Mouse (Mus musculus) spleen, adult 10 weeks (tissue): Measurements from ENCODE around the gene Olfr139. TPM values are rescaled to one million over a fixed set of nuclear protein-coding genes. Genes with fewer than 3 reads are reported as not detected.

ENCODE experiments used
- polyA plus RNA-seq: library from polyadenylated mRNA; stranded (reverse); fragments of 350-450 nt; fragmentation: Illumina TruSeq; extraction: RNeasy Lipid Tissue Mini Kit (QIAGEN cat#74804); gene quantifications from one replicate; pipeline ENCODE4 v1.2.3, GENCODE M21; 2015; ENCODE audit warnings: low replicate concordance; ENCODE audit not compliant: insufficient read depth

Olfr139 gene
- not detected for polyA plus RNA-seq

GRCm38 (mm10) chr11:74056451-74056850, at the start of gene Olfr139, which contains the start of gene Olfr399:
Gene Olfr139 (minus strand): TSS chr11:74056551.
Gene Olfr399 (minus strand): TSS chr11:74056615.

GRCm38 (mm10) chr11:74069655-74070054, 13.3 kb upstream of the Olfr139 start, which contains the start of gene Zfp616:
Gene Zfp616 (plus strand): TSS chr11:74069955.

Other genes starting within 250 kb of the Olfr139 start
- gene Olfr392, start 239.5 kb downstream of the Olfr139 start, polyA plus RNA-seq = not detected
- gene Olfr393, start 205.1 kb downstream of the Olfr139 start, polyA plus RNA-seq = not detected
- not detected for gene Olfr394, start 165.8 kb downstream of the Olfr139 start, polyA plus RNA-seq
- not detected for gene Olfr395, start 147.3 kb downstream of the Olfr139 start, polyA plus RNA-seq
- gene Olfr23, start 119.9 kb downstream of the Olfr139 start, polyA plus RNA-seq = not detected
- gene Olfr397, start 95.7 kb downstream of the Olfr139 start, polyA plus RNA-seq = not detected
- not detected for gene Olfr398, start 66.1 kb downstream of the Olfr139 start, polyA plus RNA-seq
- gene Olfr399, start 64 bp upstream of the Olfr139 start, polyA plus RNA-seq = not detected
- not detected for gene Zfp616, start 13.4 kb upstream of the Olfr139 start, polyA plus RNA-seq
- not detected for gene Olfr401, start 57.2 kb upstream of the Olfr139 start, polyA plus RNA-seq
- not detected for gene Olfr402, start 97.0 kb upstream of the Olfr139 start, polyA plus RNA-seq
- not detected for gene Olfr403, start 129.7 kb upstream of the Olfr139 start, polyA plus RNA-seq
- gene Olfr43, start 154.8 kb upstream of the Olfr139 start, polyA plus RNA-seq = not detected
- gene Olfr406, start 203.3 kb upstream of the Olfr139 start, polyA plus RNA-seq = not detected
- not detected for gene Olfr59, start 227.2 kb upstream of the Olfr139 start, polyA plus RNA-seq